Mouse (Mus musculus) embryonic facial prominence, embryonic 11.5 days (tissue): ENCODE measurements around the gene Il11ra1. TPM values are rescaled to one million over a fixed set of nuclear protein-coding genes. Genes with fewer than 3 reads are reported as not detected.
"Not testable (repeated sequence)": the region's sequence is repeated elsewhere in the genome, so short reads cannot be mapped to it uniquely, and the experiment has no call there.

ENCODE experiments used
- ATAC-seq: fragments of 200-750 bp; cut with Nextera tagmentation; replicated peaks from 2 replicates; pipeline ENCODE4 v1.8.0; 2017; ENCODE audit warnings: low read depth; ENCODE audit not compliant: insufficient number of reproducible peaks, low FRiP score, low TSS enrichment
- DNase-seq: peaks from one replicate; pipeline ENCODE4 v3.0.0-alpha.2; 2015; ENCODE audit warnings: low spot score
- H3K27ac ChIP-seq: fragments of 300-500 bp; sonication (generic); replicated peaks from 2 replicates; pipeline ENCODE4 v1.5.1; 2014; ENCODE audit warnings: mild to moderate bottlenecking, low read depth, low read length, control low read depth
- H3K27me3 ChIP-seq: fragments of 300-500 bp; sonication (generic); 2 replicates; pipeline ENCODE4 v1.6.1; 2014; ENCODE audit warnings: mild to moderate bottlenecking, low read length, moderate library complexity, mixed read lengths; ENCODE audit not compliant: control insufficient read depth, insufficient read depth
- H3K36me3 ChIP-seq: fragments of 300-500 bp; sonication (generic); replicated peaks from 2 replicates; pipeline ENCODE4 v1.6.1; 2014; ENCODE audit warnings: low read depth, mild to moderate bottlenecking, low read length, moderate library complexity, mixed read lengths; ENCODE audit not compliant: control insufficient read depth, insufficient read depth
- H3K4me1 ChIP-seq: fragments of 300-500 bp; sonication (generic); 2 replicates; pipeline ENCODE4 v1.6.1; 2014; ENCODE audit warnings: low read length, mixed read lengths; ENCODE audit not compliant: control insufficient read depth, insufficient read depth
- H3K4me2 ChIP-seq: fragments of 300-500 bp; sonication (generic); 2 replicates; pipeline ENCODE4 v1.6.1; 2014; ENCODE audit warnings: low read depth, mild to moderate bottlenecking, control low read depth, low read length, moderate library complexity
- H3K4me3 ChIP-seq: fragments of 300-500 bp; sonication (generic); 2 replicates; pipeline ENCODE4 v1.5.1; 2014; ENCODE audit warnings: low read depth, low read length, control low read depth
- H3K9ac ChIP-seq: fragments of 300-500 bp; sonication (generic); replicated peaks from 2 replicates; pipeline ENCODE4 v1.6.1; 2014; ENCODE audit warnings: mild to moderate bottlenecking, control low read depth, low read length
- H3K9me3 ChIP-seq: fragments of 300-500 bp; sonication (generic); replicated peaks from 2 replicates; pipeline ENCODE4 v1.6.1; 2016; ENCODE audit warnings: mild to moderate bottlenecking, low read length, inconsistent platforms, mixed read lengths; ENCODE audit not compliant: control insufficient read depth
- WGBS: fragments of 180-500 bp; shearing (Covaris S2); extraction: QIAGEN DNeasy Blood & Tissue Kit; methylation state at CpG from one replicate; pipeline ENCODE4 v1.1.7; 2014; 5-methylcytosine and 5-hydroxymethylcytosine counted together
- polyA plus RNA-seq: library from polyadenylated mRNA; unstranded; fragments of >200 nt; fragmentation: Nextera tagmentation; extraction: Ambion mirVana; gene quantifications from 2 replicates; pipeline ENCODE4 v1.2.1, GENCODE M21; 2014

Gene Il11ra1
- 199 and 201 TPM in 2 replicates for polyA plus RNA-seq

- not testable (repeated sequence) for H3K4me1 ChIP-seq, ATAC-seq, DNase-seq, H3K27me3 ChIP-seq, H3K9me3 ChIP-seq, H3K9ac ChIP-seq, H3K4me3 ChIP-seq, H3K4me2 ChIP-seq, H3K27ac ChIP-seq, H3K36me3 ChIP-seq
- 85% methylated on average over 9 of the region's 10 CpGs for WGBS
Measured at GRCm38 (mm10) chr4:41699783-41700182, at the start of gene Il11ra1. Gene Il11ra1, plus strand, starts transcription at chr4:41699989.

GRCm38 (mm10) chr4:41653296-41653695 is 46.5 kb upstream of the Il11ra1 start:
- WGBS = 34% methylated on average over 6 of the region's 6 CpGs

GRCm38 (mm10) chr4:41653730-41654129 is 46.1 kb upstream of the Il11ra1 start:
- Histone ChIP-seq H3K27me3 (no peaks in the 10 kb centered on the region), H3K9ac (no peak overlapping the region), H3K4me1 (peaks cover 1% of the 10 kb centered on the region), H3K36me3 (no peaks in the 10 kb centered on the region), H3K9me3 (no peaks in the 10 kb centered on the region), H3K4me2 (no peak overlapping the region), H3K4me3 (no peak overlapping the region), H3K27ac (no peak overlapping the region)
- ATAC-seq = no peak
- 52% methylated on average over 6 of the region's 6 CpGs for WGBS
- DNase-seq = no peak

More at GRCm38 (mm10) chr4:41653296-41653695, 46.5 kb upstream of the Il11ra1 start:
- Histone ChIP-seq H3K4me2 (no peak overlapping the region), H3K4me3 (no peak overlapping the region), H3K36me3 (no peaks in the 10 kb centered on the region), H3K27ac (no peak overlapping the region), H3K9ac (no peak overlapping the region), H3K27me3 (no peaks in the 10 kb centered on the region), H3K9me3 (no peaks in the 10 kb centered on the region), H3K4me1 (no peaks in the 10 kb centered on the region)
- DNase-seq (peak; percentile 89), ATAC-seq (no peak; the same call in 1 of the 2 replicates)

- no peaks in the 10 kb centered on the region for H3K27me3 ChIP-seq
- 9% methylated on average over 7 of the region's 7 CpGs for WGBS
- no peaks in the 10 kb centered on the region for H3K36me3 ChIP-seq
- H3K27ac ChIP-seq = no peak overlapping the region
- peak; percentile 75 for DNase-seq
- no peak overlapping the region for H3K4me3 ChIP-seq
- peaks cover 4% of the 10 kb centered on the region for H3K4me1 ChIP-seq
- H3K4me2 ChIP-seq = no peak overlapping the region
- H3K9me3 ChIP-seq = no peaks in the 10 kb centered on the region
- ATAC-seq = no peak
- H3K9ac ChIP-seq = no peak overlapping the region
Measured at GRCm38 (mm10) chr4:41654217-41654616, 45.6 kb upstream of the Il11ra1 start.

GRCm38 (mm10) chr4:41655525-41655924 is 44.3 kb upstream of the Il11ra1 start:
- Histone ChIP-seq H3K4me2 (no peak overlapping the region), H3K27ac (no peak overlapping the region), H3K36me3 (no peaks in the 10 kb centered on the region), H3K4me1 (peaks cover 4% of the 10 kb centered on the region), H3K4me3 (no peak overlapping the region), H3K9ac (no peak overlapping the region), H3K9me3 (no peaks in the 10 kb centered on the region), H3K27me3 (no peaks in the 10 kb centered on the region)
- 43% methylated on average over 2 of the region's 2 CpGs for WGBS
- ATAC-seq = no peak
- peak; percentile 65 for DNase-seq

GRCm38 (mm10) chr4:41658566-41659384 is 41.0 kb upstream of the Il11ra1 start:
- H3K9me3 ChIP-seq = no peaks in the 10 kb centered on the region
- H3K27me3 ChIP-seq = no peaks in the 10 kb centered on the region
- no peak overlapping the region for H3K9ac ChIP-seq
- no peak overlapping the region for H3K4me3 ChIP-seq
- no peak for DNase-seq
- WGBS = 16% methylated on average over 21 of the region's 25 CpGs
- peaks cover 22% of the 10 kb centered on the region for H3K4me1 ChIP-seq
- H3K4me2 ChIP-seq = peak overlapping the region; percentile 3; the same call in 1 of the 2 replicates
- no peaks in the 10 kb centered on the region for H3K36me3 ChIP-seq
- ATAC-seq = no peak
- H3K27ac ChIP-seq = no peak overlapping the region

GRCm38 (mm10) chr4:41659556-41659955 is 40.2 kb upstream of the Il11ra1 start:
- Histone ChIP-seq H3K9ac (no peak overlapping the region), H3K27me3 (no peaks in the 10 kb centered on the region), H3K4me1 (peaks cover 27% of the 10 kb centered on the region), H3K9me3 (no peaks in the 10 kb centered on the region), H3K4me3 (no peak overlapping the region), H3K36me3 (no peaks in the 10 kb centered on the region), H3K27ac (no peak overlapping the region), H3K4me2 (no peak overlapping the region)
- DNase-seq (no peak), ATAC-seq (no peak)
- 60% methylated on average over 13 of the region's 13 CpGs for WGBS

- DNase-seq (peak; percentile 73), ATAC-seq (peak; percentile 16)
- no peaks in the 10 kb centered on the region for H3K9me3 ChIP-seq
- H3K9ac ChIP-seq = no peak overlapping the region; the same call in 1 of the 2 replicates
- H3K4me2 ChIP-seq = no peak overlapping the region; the same call in 1 of the 2 replicates
- WGBS = 8% methylated on average over 11 of the region's 11 CpGs
- H3K4me1 ChIP-seq = peaks cover 40% of the 10 kb centered on the region
- H3K4me3 ChIP-seq = no peak overlapping the region
- H3K36me3 ChIP-seq = no peaks in the 10 kb centered on the region
- H3K27ac ChIP-seq = 0 out of 2 replicates have a peak overlapping the region, but pooled peaks have one; percentile 35
- no peaks in the 10 kb centered on the region for H3K27me3 ChIP-seq
Measured at GRCm38 (mm10) chr4:41660851-41661430, 38.8 kb upstream of the Il11ra1 start.
